Comparison of ENCODE assay signal across 21 mouse cellular contexts in the genomic region with DNA sequence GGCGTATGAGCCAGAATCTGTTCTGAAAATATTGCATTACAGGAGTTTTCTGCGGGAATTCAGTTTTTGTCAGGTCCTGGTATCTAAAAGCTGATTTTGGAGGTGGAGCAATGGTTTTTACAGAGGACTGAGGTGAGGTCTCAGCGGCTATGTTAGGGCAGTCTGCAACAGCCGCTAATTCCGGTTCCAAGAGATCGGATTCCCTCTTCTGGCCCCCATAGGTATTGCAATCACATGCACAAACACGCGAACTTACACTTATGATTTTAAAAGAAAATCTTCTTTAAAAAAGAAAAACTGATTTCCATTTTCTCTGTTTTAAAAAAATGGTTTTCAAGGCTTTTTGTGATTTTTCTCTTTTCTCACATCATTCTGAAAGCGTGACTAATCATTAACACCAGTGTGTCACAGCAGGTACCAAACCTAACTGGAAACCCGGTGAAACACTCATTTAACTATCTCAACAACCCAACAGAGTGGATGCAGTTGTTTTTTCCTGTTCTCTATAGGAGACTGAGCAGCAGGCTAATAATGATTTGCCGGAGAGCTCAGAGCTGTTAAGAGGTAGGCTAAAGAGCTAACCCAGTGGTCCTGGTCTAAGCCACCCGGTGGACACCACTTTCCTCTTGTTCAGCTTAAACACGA.
A peak's percentile ranks its signal among the peaks of the same experiment; 100 is the strongest.
DNase-seq lines count a peak whose midpoint lies in the region; ATAC-seq and TF ChIP-seq lines count a peak whose summit lies in the region.
"Had no signal": no experiment of that assay in that cellular context is flagged by ENCODE, and none has a peak within 500 bp of the region (broad histone marks: within the 10 kb centered on the region; RNA-seq: fewer than 3 reads in every experiment).

No protein-coding gene starts in this region.

- no peak for ATAC-seq in lung, postnatal 0 days
- no peak for ATAC-seq in Patski

- H3K9me3 ChIP-seq in lung, postnatal 0 days (ENCODE audit: low read length): no peaks in the 10 kb centered on the region
- no peaks in the 10 kb centered on the region for H3K9me3 ChIP-seq in midbrain, embryonic 10.5 days (replicated peaks)
- H3K9me3 ChIP-seq: embryonic facial prominence, embryonic 10.5 days; forebrain, embryonic 13.5 days; G1E; neural tube, embryonic 12.5 days had no signal

- POLR2A ChIA-PET in Patski (lab: Charles Lee): no interaction called here

- H3K27me3 ChIP-seq in kidney, adult 2 months (replicated peaks; ENCODE audit: control insufficient read depth, insufficient read depth, low read length): no peaks in the 10 kb centered on the region
- H3K27me3 ChIP-seq in lung, postnatal 0 days (replicated peaks; ENCODE audit: insufficient read depth, low read length): no peaks in the 10 kb centered on the region
- peaks cover 25% of the 10 kb centered on the region for H3K27me3 ChIP-seq in Patski
- H3K27me3 ChIP-seq in midbrain, embryonic 10.5 days (ENCODE audit: low read depth, poor library complexity, severe bottlenecking): peaks cover 7% of the 10 kb centered on the region; the same call in 1 of the 2 replicates
- H3K27me3 ChIP-seq: forebrain, embryonic 13.5 days; kidney, embryonic 15.5 days; neural tube, embryonic 12.5 days had no signal

- no peak for TF ChIP-seq EP300 in lung, postnatal 0 days (IDR thresholded peaks at IDR 0.05)

- no peak overlapping the region for H3K4me3 ChIP-seq in kidney, adult 2 months (ENCODE audit: insufficient read depth, low read depth, low read length)
- no peak overlapping the region for H3K4me3 ChIP-seq in lung, postnatal 0 days (ENCODE audit: low read depth, low read length)
- H3K4me3 ChIP-seq in midbrain, embryonic 10.5 days: no peak overlapping the region
- H3K4me3 ChIP-seq: embryonic facial prominence, embryonic 10.5 days; forebrain, embryonic 13.5 days; kidney, embryonic 15.5 days; neural tube, embryonic 12.5 days had no signal

- 89% methylated on average over 13 of the region's 13 CpGs for WGBS in kidney, adult 2 months
- WGBS in lung, postnatal 0 days: 84% methylated on average over 13 of the region's 13 CpGs
- WGBS in midbrain, embryonic 10.5 days: 81% methylated on average over 13 of the region's 13 CpGs

- in situ Hi-C loops in Patski (cut with MboI; ENCODE audit: low pct_unique_long_range_greater_than_20kb): no loop called here

- TF ChIP-seq CTCF in kidney, adult 2 months (conservative IDR thresholded peaks at IDR 0.05; ENCODE audit: insufficient read depth, insufficient read length, low read depth, low read length): no peak
- peak; percentile 33 for TF ChIP-seq CTCF in lung, postnatal 0 days (IDR thresholded peaks at IDR 0.05)
- peak; percentile 15 for TF ChIP-seq CTCF in Patski (IDR thresholded peaks at IDR 0.05)

- no peaks in the 10 kb centered on the region for H3K36me3 ChIP-seq in kidney, adult 2 months (ENCODE audit: control insufficient read depth, insufficient read depth, low read length)
- H3K36me3 ChIP-seq in lung, postnatal 0 days (ENCODE audit: insufficient read depth, low read length): no peaks in the 10 kb centered on the region
- no peaks in the 10 kb centered on the region for H3K36me3 ChIP-seq in midbrain, embryonic 10.5 days
- H3K36me3 ChIP-seq: embryonic facial prominence, embryonic 10.5 days; G1E; kidney, embryonic 15.5 days; neural tube, embryonic 12.5 days had no signal

- H3K4me1 ChIP-seq in kidney, adult 2 months (ENCODE audit: control insufficient read depth, insufficient read depth, low read length): peaks cover 8% of the 10 kb centered on the region; the same call in 1 of the 2 replicates
- 0 out of 2 replicates have a peak, but pooled peaks cover 3% of the 10 kb centered on the region for H3K4me1 ChIP-seq in lung, postnatal 0 days (ENCODE audit: insufficient read depth, low read depth, low read length)
- H3K4me1 ChIP-seq in midbrain, embryonic 10.5 days: peaks cover 19% of the 10 kb centered on the region
- H3K4me1 ChIP-seq: neural tube, embryonic 12.5 days had no signal

- no peak overlapping the region for H3K4me2 ChIP-seq in lung, postnatal 0 days (replicated peaks; ENCODE audit: low read depth, low read length)
- H3K4me2 ChIP-seq: kidney, embryonic 15.5 days; midbrain, embryonic 11.5 days had no signal

- H3K9ac ChIP-seq in lung, postnatal 0 days (replicated peaks; ENCODE audit: low read depth): no peak overlapping the region
- H3K9ac ChIP-seq: forebrain, embryonic 13.5 days; kidney, embryonic 15.5 days; neural tube, embryonic 12.5 days had no signal

- no peak for TF ChIP-seq POLR2A in kidney, adult 2 months (IDR thresholded peaks at IDR 0.05; ENCODE audit: low read depth, low read length)

- no peak overlapping the region for H3K27ac ChIP-seq in kidney, adult 2 months (ENCODE audit: insufficient read depth, low read depth, low read length)
- no peak overlapping the region for H3K27ac ChIP-seq in lung, postnatal 0 days (ENCODE audit: low read length)
- H3K27ac ChIP-seq in midbrain, embryonic 10.5 days (replicated peaks): no peak overlapping the region
- H3K27ac ChIP-seq: embryonic facial prominence, embryonic 10.5 days; forebrain, embryonic 13.5 days; kidney, embryonic 15.5 days; macrophage; neural tube, embryonic 12.5 days had no signal

- CTCF ChIA-PET in Patski (lab: Charles Lee): interaction anchor here (1.4 kb wide), 1 partner anchor 10 kb away, joined by 3 read pairs; no protein-coding TSS in a partner anchor

- peak; percentile 68 for DNase-seq in kidney, adult 2 months
- no peak for DNase-seq in kidney, adult 18-20 months
- DNase-seq in lung, postnatal 0 days (ENCODE audit: low spot score): no peak
- no peak for DNase-seq in lung, postnatal 10 days
- no peak for DNase-seq in Patski (ENCODE audit: low read depth, low spot score)
- DNase-seq in ovary, postnatal 10 days (ENCODE audit: low spot score): no peak
- DNase-seq in midbrain, embryonic 10.5 days (ENCODE audit: low spot score): no peak
- DNase-seq: cerebellum, adult 8-10 months; gastrocnemius, postnatal 25 days; left cerebral cortex, postnatal 4 days; liver; lung, adult 18-20 months; right cerebral cortex, adult 18-20 months; thymus, postnatal 4 days had no signal
